Mouse (Mus musculus) right cerebral cortex, postnatal 25 days (tissue): ENCODE results near the gene Rnf150.

Experiments used
- DNase-seq: peaks from one replicate; pipeline ENCODE4 v3.0.0; 2022

Rnf150 gene

GRCm38 (mm10) chr8:82863041-82863744, at the start of gene Rnf150:
Gene Rnf150 (plus strand): TSS chr8:82863356.
- DNase-seq: peak; percentile 82

GRCm38 (mm10) chr8:82826135-82827046, 36.8 kb upstream of the Rnf150 start:
- DNase-seq: no peak

GRCm38 (mm10) chr8:82840415-82840814, 22.7 kb upstream of the Rnf150 start:
- DNase-seq: no peak

- DNase-seq: no peak
These were observed 22.2 kb upstream of the Rnf150 start for GRCm38 (mm10) chr8:82840963-82841362.

- no peak for DNase-seq
These were observed 21.5 kb upstream of the Rnf150 start for GRCm38 (mm10) chr8:82841520-82842142.

GRCm38 (mm10) chr8:82843697-82844096, 19.5 kb upstream of the Rnf150 start:
- DNase-seq: no peak

GRCm38 (mm10) chr8:82844413-82844812, 18.7 kb upstream of the Rnf150 start:
- no peak for DNase-seq

GRCm38 (mm10) chr8:82846098-82846497, 17.1 kb upstream of the Rnf150 start:
- DNase-seq: no peak

- DNase-seq: no peak
These were observed 16.4 kb upstream of the Rnf150 start for GRCm38 (mm10) chr8:82846730-82847129.

GRCm38 (mm10) chr8:82858541-82859342, 4.4 kb upstream of the Rnf150 start:
- no peak for DNase-seq

GRCm38 (mm10) chr8:82859343-82859620, 3.9 kb upstream of the Rnf150 start:
- DNase-seq: no peak

GRCm38 (mm10) chr8:82863745-82864520, 777 bp downstream of the Rnf150 start:
- DNase-seq: peak; percentile 52

- no peak for DNase-seq
These were observed 1.3 kb downstream of the Rnf150 start for GRCm38 (mm10) chr8:82864521-82864818.

- peak; percentile 14 for DNase-seq
These were observed 2.1 kb downstream of the Rnf150 start for GRCm38 (mm10) chr8:82865239-82865638.

- no peak for DNase-seq
These were observed 3.1 kb downstream of the Rnf150 start for GRCm38 (mm10) chr8:82866251-82866650.

- DNase-seq: no peak
These were observed 7.8 kb downstream of the Rnf150 start for GRCm38 (mm10) chr8:82870840-82871490.

- no peak for DNase-seq
These were observed 8.8 kb downstream of the Rnf150 start for GRCm38 (mm10) chr8:82871986-82872385.

- no peak for DNase-seq
These were observed 10.9 kb downstream of the Rnf150 start for GRCm38 (mm10) chr8:82874102-82874501.

- DNase-seq: no peak
These were observed 12.0 kb downstream of the Rnf150 start for GRCm38 (mm10) chr8:82875135-82875534.

GRCm38 (mm10) chr8:82884480-82884879, 21.3 kb downstream of the Rnf150 start:
- DNase-seq: no peak

- DNase-seq: no peak
These were observed 24.1 kb downstream of the Rnf150 start for GRCm38 (mm10) chr8:82887234-82887633.
